Mouse (Mus musculus): ENCODE data around the gene Slc9a6. TPM values are rescaled to one million over a fixed set of nuclear protein-coding genes. Genes with fewer than 3 reads are reported as not detected.
A peak's percentile ranks its signal among the peaks of the same experiment; 100 is the strongest.

Slc9a6 gene
- total RNA-seq (2014; rRNA removed): 78.7 and 84.0 TPM in 2 replicates
- polyA plus RNA-seq (2015; fragmentation: Nextera tagmentation; extraction: Ambion mirVana): 53.3 and 59.2 TPM in 2 replicates

DNA sequence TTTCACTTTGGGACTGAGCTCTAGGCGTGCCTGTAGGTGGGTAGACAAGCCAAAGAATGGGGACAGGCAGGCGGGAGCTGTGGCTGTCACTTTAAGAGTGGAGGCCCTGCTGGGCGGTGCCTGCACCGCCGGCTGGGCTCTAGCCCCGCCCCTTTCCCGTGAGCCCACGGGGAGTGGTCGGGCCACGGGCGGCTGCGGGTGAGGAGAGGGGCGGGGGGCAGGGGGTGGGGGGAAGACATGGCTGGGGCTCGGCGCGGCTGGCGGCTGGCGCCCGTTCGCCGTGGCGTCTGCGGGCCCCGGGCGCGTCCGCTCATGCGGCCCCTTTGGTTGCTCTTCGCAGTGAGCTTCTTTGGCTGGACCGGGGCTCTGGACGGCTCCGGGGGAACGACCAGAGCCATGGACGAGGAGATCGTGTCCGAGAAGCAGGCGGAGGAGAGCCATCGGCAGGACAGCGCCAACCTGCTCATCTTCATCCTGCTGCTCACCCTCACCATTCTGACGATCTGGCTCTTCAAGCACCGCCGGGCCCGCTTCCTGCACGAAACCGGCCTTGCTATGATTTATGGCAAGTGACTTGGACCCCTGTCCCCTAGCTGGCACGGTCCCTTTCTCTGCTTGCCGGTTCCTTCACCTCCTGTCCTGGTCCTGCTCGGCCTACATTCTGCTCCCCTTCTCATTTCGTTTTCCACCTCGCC lies at the start of gene Slc9a6:
Gene Slc9a6 (plus strand): TSS at position 135 of the 695 bp plus-strand sequence.
- Histone ChIP-seq H3K9ac (replicated peaks; ENCODE audit: low read length) (peak within 1 kb of the TSS; percentile 67), H3K9me3 (ENCODE audit: low read length) (no peaks in the 10 kb centered on the region), H3K27ac (peak within 1 kb of the TSS; percentile 85), H3K36me3 (ENCODE audit: insufficient read depth, low read length) (no peaks in the 10 kb centered on the region), H3K4me2 (ENCODE audit: low read depth, low read length) (peak within 1 kb of the TSS; percentile 55), H3K4me3 (ENCODE audit: low read length) (peak within 1 kb of the TSS; percentile 58), H3K27me3 (ENCODE audit: insufficient read depth, low read length) (no peaks in the 10 kb centered on the region), H3K4me1 (ENCODE audit: insufficient read depth, low read length) (no peaks in the 10 kb centered on the region)
- 27% methylated on average over 36 of the region's 50 CpGs for WGBS
- no peak for TF ChIP-seq CTCF (IDR thresholded peaks at IDR 0.05; ENCODE audit: low read depth)
- DNase-seq (ENCODE audit: low spot score): peak; percentile 89
- peak; percentile 97 for ATAC-seq

DNA sequence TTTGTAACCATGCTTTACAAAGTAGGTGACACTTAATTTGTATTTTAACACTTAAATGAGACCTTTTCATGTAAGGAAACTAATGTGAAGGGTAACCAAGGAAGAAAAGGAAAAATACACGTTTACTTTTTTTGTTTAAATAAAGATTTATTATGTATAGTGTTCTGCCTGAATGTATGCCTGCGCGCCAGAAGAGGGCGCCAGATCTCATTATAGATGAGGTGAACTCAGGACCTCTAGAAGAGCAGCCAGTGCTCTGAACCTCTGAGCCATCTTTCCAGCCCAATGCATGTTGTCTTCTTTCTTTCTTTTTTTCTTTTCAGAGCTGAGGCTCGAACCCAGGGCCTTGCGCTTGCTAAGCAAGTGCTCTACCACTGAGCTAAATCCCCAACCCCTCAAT lies 37.1 kb upstream of the Slc9a6 start:
- H3K9me3 ChIP-seq (ENCODE audit: low read length): no peaks in the 10 kb centered on the region
- no peak overlapping the region for H3K4me2 ChIP-seq (ENCODE audit: low read depth, low read length)
- ATAC-seq: no peak
- H3K9ac ChIP-seq (replicated peaks; ENCODE audit: low read length): no peak overlapping the region
- no peak for DNase-seq (ENCODE audit: low spot score)
- no peak overlapping the region for H3K27ac ChIP-seq
- peak; percentile 38 for TF ChIP-seq CTCF (IDR thresholded peaks at IDR 0.05; ENCODE audit: low read depth)
- no peak overlapping the region for H3K4me3 ChIP-seq (ENCODE audit: low read length)
- H3K4me1 ChIP-seq (ENCODE audit: insufficient read depth, low read length): no peaks in the 10 kb centered on the region
- 27% methylated on average over 6 of the region's 6 CpGs for WGBS
- H3K27me3 ChIP-seq (ENCODE audit: insufficient read depth, low read length): no peaks in the 10 kb centered on the region
- no peaks in the 10 kb centered on the region for H3K36me3 ChIP-seq (ENCODE audit: insufficient read depth, low read length)

GRCm38 (mm10) chrX:56578200-56578599 lies 31.4 kb upstream of the Slc9a6 start:
- Histone ChIP-seq H3K4me2 (ENCODE audit: low read depth, low read length) (no peak overlapping the region), H3K4me3 (ENCODE audit: low read length) (no peak overlapping the region), H3K4me1 (ENCODE audit: insufficient read depth, low read length) (no peaks in the 10 kb centered on the region), H3K9ac (replicated peaks; ENCODE audit: low read length) (no peak overlapping the region), H3K27ac (no peak overlapping the region), H3K36me3 (ENCODE audit: insufficient read depth, low read length) (no peaks in the 10 kb centered on the region), H3K27me3 (ENCODE audit: insufficient read depth, low read length) (no peaks in the 10 kb centered on the region), H3K9me3 (ENCODE audit: low read length) (no peaks in the 10 kb centered on the region)
- 60% methylated on average over 2 of the region's 2 CpGs for WGBS
- DNase-seq (ENCODE audit: low spot score) (no peak), ATAC-seq (no peak)
- TF ChIP-seq CTCF (IDR thresholded peaks at IDR 0.05; ENCODE audit: low read depth): no peak

- DNase-seq (ENCODE audit: low spot score): peak; percentile 55
- Histone ChIP-seq H3K27ac (peak overlapping the region; percentile 84), H3K4me2 (ENCODE audit: low read depth, low read length) (peak overlapping the region; percentile 54), H3K9me3 (ENCODE audit: low read length) (no peaks in the 10 kb centered on the region), H3K4me1 (ENCODE audit: insufficient read depth, low read length) (no peaks in the 10 kb centered on the region), H3K27me3 (ENCODE audit: insufficient read depth, low read length) (no peaks in the 10 kb centered on the region), H3K36me3 (ENCODE audit: insufficient read depth, low read length) (no peaks in the 10 kb centered on the region), H3K4me3 (ENCODE audit: low read length) (peak overlapping the region; percentile 63), H3K9ac (replicated peaks; ENCODE audit: low read length) (peak overlapping the region; percentile 63)
- peak; percentile 68 for ATAC-seq
- TF ChIP-seq CTCF (IDR thresholded peaks at IDR 0.05; ENCODE audit: low read depth): peak; percentile 53
- 33% methylated on average over 25 of the region's 25 CpGs for WGBS
These were observed 12.2 kb upstream of the Slc9a6 start for GRCm38 (mm10) chrX:56597219-56597886.

- peak; percentile 99 for ATAC-seq
- WGBS: 27% methylated on average over 43 of the region's 44 CpGs
These were observed 11.5 kb upstream of the Slc9a6 start, which contains the start of gene Mmgt1 for GRCm38 (mm10) chrX:56597887-56598640. Gene Mmgt1 (minus strand): TSS chrX:56598069.

GRCm38 (mm10) chrX:56606536-56606935 lies 3.0 kb upstream of the Slc9a6 start:
- H3K4me2 ChIP-seq (ENCODE audit: low read depth, low read length): no peak overlapping the region
- WGBS: 70% methylated on average over 2 of the region's 2 CpGs
- no peak overlapping the region for H3K4me3 ChIP-seq (ENCODE audit: low read length)
- no peak overlapping the region for H3K27ac ChIP-seq
- H3K27me3 ChIP-seq (ENCODE audit: insufficient read depth, low read length): no peaks in the 10 kb centered on the region
- no peak overlapping the region for H3K9ac ChIP-seq (replicated peaks; ENCODE audit: low read length)
- no peak for ATAC-seq
- no peak for TF ChIP-seq CTCF (IDR thresholded peaks at IDR 0.05; ENCODE audit: low read depth)
- H3K9me3 ChIP-seq (ENCODE audit: low read length): no peaks in the 10 kb centered on the region
- no peak for DNase-seq (ENCODE audit: low spot score)
- no peaks in the 10 kb centered on the region for H3K4me1 ChIP-seq (ENCODE audit: insufficient read depth, low read length)
- no peaks in the 10 kb centered on the region for H3K36me3 ChIP-seq (ENCODE audit: insufficient read depth, low read length)

More at GRCm38 (mm10) chrX:56597887-56598640, 11.5 kb upstream of the Slc9a6 start, which contains the start of gene Mmgt1:
- TF ChIP-seq CTCF (IDR thresholded peaks at IDR 0.05; ENCODE audit: low read depth): 0 out of 2 replicates have a peak, but pooled peaks have one; percentile 15
- Histone ChIP-seq H3K4me3 (ENCODE audit: low read length) (peak within 1 kb of the TSS; percentile 63), H3K9ac (replicated peaks; ENCODE audit: low read length) (peak within 1 kb of the TSS; percentile 63), H3K9me3 (ENCODE audit: low read length) (no peaks in the 10 kb centered on the region), H3K36me3 (ENCODE audit: insufficient read depth, low read length) (no peaks in the 10 kb centered on the region), H3K27me3 (ENCODE audit: insufficient read depth, low read length) (no peaks in the 10 kb centered on the region), H3K27ac (peak within 1 kb of the TSS; percentile 84), H3K4me1 (ENCODE audit: insufficient read depth, low read length) (no peaks in the 10 kb centered on the region), H3K4me2 (ENCODE audit: low read depth, low read length) (peak within 1 kb of the TSS; percentile 55)
- peak; percentile 95 for DNase-seq (ENCODE audit: low spot score)

Data from hindbrain, postnatal 0 days (tissue).